Mouse (Mus musculus) heart, postnatal 10 days (tissue): ENCODE results near the gene Rpp25. TPM values are rescaled to one million over a fixed set of nuclear protein-coding genes. Genes with fewer than 3 reads are reported as not detected.

Experiments used
- DNase-seq, 2 experiments: peaks; one replicate each; pipeline ENCODE4 v3.0.0; 2021
- intact Hi-C: fragments of 180-260 bp; cut with DNase I; formaldehyde crosslinking; loops from one replicate; pipeline ENCODE4 v1.15.1; 2025
- total RNA-seq, 2 experiments: library from RNA; stranded (reverse); gene quantifications; 2 replicates each; pipeline ENCODE4 v1.2.3; 2021

Rpp25 gene
- total RNA-seq, result 1 to 10 TPM; 3.4 to 5.7 TPM

DNA sequence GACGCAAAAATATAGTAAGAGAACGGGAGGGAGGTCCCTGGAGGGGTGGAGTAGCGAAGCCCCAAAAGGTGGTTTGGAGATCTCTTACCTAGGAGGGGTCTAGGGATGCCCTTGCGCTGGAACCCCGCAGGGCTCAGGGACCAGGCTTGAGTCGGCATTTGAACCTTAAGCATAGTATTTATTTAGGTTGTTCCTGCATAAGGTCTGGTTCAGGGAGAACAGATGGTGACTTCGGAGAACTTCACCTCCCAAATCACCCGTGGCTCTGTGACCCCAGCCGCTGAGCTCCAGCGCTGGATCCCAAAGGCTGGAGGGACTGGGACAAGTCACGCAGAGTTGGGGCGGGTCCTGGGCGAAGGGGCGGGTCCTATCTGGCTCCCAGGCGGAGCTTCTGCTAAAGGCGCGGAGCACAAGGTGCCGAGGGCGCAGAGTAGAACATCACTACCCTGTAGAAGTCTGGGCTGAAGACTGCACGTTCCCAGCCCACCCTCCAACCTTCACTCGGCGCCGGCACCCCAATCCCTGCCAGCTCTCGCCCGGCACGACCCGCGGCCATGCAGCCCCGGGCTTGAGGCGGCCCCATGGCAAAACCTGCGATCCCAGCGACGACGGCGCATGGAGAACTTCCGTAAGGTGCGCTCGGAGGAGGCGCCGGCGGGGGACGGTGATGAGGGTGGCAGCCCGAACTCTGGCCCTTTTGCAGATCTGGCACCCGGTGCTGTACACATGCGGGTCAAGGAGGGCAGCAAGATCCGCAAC is at the start of gene Rpp25:
Gene Rpp25 (plus strand): TSS at position 405 of the 759 bp plus-strand sequence.
- peak; percentile 79 to 80 for DNase-seq
- intact Hi-C loops, result loop anchor here (2.0 kb wide), 1 partner anchor 15 kb away; no protein-coding TSS in a partner anchor

DNA sequence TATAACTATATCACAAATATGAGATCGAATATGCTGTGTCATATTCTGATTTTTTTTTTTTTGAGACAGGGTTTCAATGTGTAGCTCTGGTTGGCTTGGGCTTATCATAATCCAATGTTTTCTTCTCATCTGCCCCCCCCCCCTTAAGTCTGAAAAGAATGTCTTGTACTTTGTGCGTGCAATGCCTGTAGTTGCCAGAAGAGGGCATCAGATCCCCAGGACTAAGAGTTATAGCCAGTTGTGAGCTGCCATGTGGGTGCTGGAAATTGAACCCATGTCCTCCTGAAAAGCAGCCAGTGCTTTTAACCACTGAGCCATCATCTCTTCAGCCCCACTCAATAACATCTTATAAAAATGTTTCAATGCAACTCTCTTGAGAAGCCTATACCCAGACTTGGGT is 44.1 kb upstream of the Rpp25 start:
- intact Hi-C loops, result no loop called here
- DNase-seq, result no peak

DNA sequence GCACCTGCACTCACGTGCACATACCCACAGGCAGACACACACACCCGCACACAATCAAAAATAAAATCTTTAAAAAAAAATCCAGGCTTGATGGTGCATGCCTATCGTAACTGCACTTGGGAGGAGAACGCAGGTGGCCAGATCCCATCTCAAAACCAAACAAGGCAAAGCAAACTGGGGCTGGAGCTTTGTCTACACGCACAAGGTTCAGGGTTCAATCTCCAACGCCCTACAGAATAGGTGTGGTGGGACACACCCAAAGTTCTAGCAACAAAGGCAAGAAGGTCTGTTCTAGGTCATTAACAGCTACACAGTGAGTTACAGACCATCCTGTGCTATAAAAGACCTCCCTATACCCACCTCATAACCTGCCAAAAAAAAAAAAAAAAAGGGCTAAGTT is 41.0 kb upstream of the Rpp25 start:
- no peak for DNase-seq
- intact Hi-C loops, result no loop called here

DNA sequence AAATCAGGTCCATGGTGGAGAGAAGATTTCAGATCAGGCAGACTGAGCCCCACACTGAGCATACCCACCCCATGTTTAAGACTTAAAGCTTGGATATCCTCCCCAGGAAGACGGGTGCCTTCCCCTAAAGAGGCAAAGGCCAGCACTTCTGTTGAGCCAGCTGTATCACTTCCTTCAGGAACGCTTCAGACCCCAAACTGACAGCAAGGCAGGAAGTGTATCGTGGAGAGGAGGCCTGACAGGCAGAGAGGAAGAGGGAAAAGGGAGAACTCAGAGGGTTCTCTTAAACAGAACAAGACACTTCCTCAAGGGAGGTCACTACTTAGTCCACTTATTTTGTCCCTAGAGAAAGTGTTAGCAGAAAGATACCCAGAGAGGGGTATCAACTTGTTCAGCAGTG is 37.7 kb upstream of the Rpp25 start:
- peak in 1 of 2 experiments; percentile 14 for DNase-seq
- intact Hi-C loops, result no loop called here

GRCm38 (mm10) chr9:57467271-57467771 is 36.5 kb upstream of the Rpp25 start:
- intact Hi-C loops, result no loop called here
- DNase-seq, result peak in 1 of 2 experiments; percentile 40

DNA sequence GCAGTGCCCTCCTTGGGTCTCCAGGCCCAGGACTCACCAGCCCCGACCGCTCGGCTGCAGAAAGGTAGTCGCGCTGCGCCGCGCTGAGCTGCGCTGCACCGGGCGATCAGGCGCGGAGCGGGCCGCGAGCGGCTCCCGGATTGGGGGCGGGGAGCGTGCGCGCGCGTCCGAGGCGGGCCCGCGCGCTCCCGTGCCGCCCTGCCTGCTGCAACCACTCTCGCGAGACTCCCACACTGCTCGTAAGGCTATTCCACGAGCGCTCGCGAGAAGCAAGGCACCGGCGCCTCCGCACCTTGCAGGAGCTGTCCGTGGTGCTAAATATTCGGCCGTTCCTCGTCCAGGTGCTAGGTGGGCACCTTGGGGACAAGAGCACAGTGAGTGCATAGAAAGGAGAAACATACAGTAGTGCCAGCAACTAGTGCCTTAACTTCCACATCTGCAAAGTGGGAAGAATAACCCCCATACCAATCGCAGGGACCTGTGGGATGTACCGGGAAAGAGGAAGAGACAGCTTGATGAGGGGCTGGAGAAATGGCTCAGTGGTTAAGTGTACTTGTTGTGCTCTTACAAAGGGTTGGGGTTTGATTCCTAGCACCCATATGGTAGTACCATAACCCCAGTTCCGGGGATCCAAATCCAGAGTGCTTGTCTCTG is 35.8 kb upstream of the Rpp25 start, which contains the start of gene Scamp5:
Gene Scamp5 (minus strand): TSS at position 165 of the 654 bp plus-strand sequence.
- intact Hi-C loops, result no loop called here
- DNase-seq, result peak; percentile 90 to 93

- DNase-seq, result no peak
- intact Hi-C loops, result no loop called here
Observed at GRCm38 (mm10) chr9:57468914-57469313, 34.9 kb upstream of the Rpp25 start.

DNA sequence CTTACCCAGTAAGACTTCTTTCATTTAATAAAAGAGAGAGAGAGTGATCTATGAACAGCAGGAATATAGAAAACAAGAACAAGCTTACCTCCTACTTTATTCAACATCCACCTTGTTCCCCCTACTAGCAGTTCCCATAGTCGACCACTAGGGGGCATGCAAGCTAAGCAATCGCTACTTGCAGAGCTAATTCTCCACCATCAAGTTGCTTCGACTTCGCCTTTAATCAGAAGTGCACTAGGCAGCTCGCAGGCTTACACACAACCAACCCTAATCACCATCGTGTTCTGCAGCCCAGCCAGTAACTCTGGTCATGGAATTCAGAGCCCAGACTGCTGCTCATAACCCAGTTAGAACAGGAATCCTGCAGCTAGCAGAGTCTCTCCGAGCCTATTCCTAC is 18.1 kb upstream of the Rpp25 start:
- peak; percentile 86 to 91 for DNase-seq
- intact Hi-C loops, result loop anchor here (1.0 to 5.0 kb wide), 2 partner anchors 32 to 172 kb away; no protein-coding TSS in a partner anchor

- intact Hi-C loops, result loop anchor here (5.0 kb wide), 1 partner anchor 169 kb away; no protein-coding TSS in a partner anchor
- DNase-seq, result no peak
Observed at GRCm38 (mm10) chr9:57487807-57488206, 16.0 kb upstream of the Rpp25 start.

DNA sequence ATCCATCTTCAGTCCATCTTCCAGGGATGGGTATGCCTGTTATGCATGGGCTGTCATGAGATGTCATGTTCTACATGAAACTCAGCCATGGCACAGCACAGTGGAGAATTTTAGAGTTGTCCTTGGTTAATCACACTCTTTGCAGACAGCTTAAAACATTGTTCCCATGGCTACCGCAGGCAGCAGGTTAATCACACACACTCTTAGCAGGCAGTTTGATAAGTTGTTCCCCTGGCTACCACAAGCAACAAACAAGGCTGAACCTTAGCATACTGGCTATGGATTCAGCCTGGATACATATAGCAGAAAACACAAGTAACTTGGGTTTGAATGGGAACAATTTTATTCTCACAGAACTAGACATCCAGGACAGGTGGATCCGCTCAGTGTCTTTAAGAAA is 10.3 kb upstream of the Rpp25 start:
- intact Hi-C loops, result no loop called here
- peak; percentile 28 to 31 for DNase-seq

- intact Hi-C loops, result no loop called here
Observed at GRCm38 (mm10) chr9:57494970-57495369, 8.9 kb upstream of the Rpp25 start.

DNA sequence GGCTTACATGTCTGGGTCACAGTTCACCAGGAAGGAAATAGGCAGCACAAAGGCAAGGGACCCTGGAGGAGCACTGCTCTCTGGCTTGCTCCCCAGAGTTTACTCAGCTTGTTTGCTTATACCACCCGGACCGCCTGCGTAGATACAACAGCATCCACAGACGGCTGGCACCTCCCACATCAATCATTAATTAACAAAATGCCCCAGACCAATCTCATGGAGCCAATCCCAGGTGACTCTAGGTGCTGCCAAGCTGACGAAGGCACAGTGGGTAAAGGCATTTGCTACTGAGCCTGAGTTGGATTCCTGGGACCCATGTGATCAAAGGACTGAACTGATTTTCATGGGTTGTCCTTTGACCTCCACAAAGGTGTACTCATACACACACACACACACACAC is 6.6 kb upstream of the Rpp25 start:
- no peak for DNase-seq
- intact Hi-C loops, result no loop called here

More at GRCm38 (mm10) chr9:57494970-57495369, 8.9 kb upstream of the Rpp25 start:
- no peak for DNase-seq

DNA sequence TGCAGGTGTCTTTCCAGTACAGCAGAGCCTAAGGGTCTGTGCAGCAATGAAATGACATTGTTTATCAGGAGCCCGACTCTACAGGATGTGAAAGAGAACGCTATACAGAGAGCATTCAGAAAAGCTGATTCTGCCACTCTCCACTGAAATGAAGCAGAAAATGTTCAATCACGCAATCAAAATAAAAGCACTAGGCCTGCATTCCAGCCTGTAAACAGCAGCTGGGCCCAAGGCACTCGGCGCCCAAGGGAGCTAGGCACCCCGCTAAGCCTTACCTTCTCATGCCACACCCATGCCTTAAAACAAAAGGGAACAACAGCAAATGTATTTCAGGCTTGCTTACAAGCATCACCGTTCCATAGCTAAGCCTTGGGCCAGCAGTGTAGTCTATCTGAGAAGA is 5.3 kb upstream of the Rpp25 start:
- intact Hi-C loops, result no loop called here

GRCm38 (mm10) chr9:57501452-57501851 is 2.4 kb upstream of the Rpp25 start:
- DNase-seq, result no peak

More for the DNA sequence above, 5.3 kb upstream of the Rpp25 start:
- no peak for DNase-seq

GRCm38 (mm10) chr9:57501861-57502260 is 2.0 kb upstream of the Rpp25 start:
- intact Hi-C loops, result no loop called here
- DNase-seq, result no peak

More at GRCm38 (mm10) chr9:57501452-57501851, 2.4 kb upstream of the Rpp25 start:
- intact Hi-C loops, result no loop called here

DNA sequence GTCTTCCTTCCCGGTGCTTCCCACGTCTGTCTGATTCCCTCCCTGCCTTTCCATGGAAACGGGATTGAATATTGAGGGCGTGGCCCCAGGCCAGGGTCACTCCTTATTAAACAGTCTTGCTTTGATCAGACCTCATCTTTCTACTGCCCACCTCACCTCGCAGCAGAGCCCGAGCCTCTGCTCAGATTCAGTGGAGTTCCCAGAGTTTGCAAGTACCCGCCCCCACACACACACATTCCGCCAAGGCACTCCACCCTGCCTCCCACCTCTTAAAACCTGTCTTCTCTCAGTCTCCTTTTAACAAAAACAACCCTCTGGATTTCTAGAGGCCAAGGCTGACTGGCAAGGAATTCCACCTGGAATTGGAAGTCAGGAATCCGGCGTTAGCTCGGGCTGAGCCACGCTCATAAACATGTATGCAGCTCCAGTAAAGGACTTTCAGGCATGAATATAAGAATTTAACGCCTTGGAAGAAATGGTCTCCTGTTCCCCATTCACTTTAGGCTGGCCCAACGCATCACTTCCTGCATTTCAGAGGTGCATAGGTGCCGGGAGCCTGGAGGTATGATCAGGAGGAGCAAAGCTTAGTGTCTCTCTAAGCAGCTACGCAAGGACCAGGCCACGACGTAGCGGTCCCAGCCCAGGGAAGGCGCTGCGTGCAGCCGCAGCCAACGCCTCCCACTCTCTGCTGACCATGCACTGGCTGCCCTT is 760 bp upstream of the Rpp25 start:
- intact Hi-C loops, result no loop called here
- peak in 1 of 2 experiments; percentile 51 for DNase-seq

DNA sequence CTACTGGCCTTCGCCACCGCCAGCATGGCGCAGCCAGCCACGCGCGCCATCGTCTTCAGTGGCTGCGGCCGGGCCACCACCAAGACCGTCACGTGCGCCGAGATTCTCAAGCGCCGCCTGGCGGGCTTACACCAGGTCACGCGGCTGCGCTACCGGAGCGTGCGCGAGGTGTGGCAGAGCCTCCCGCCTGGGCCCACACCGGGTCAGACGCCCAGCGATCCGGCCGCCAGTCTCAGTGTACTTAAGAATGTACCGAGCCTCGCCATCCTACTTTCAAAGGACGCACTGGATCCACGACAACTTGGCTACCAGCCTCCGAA is 515 bp downstream of the Rpp25 start:
- DNase-seq, result peak; percentile 76 to 79
- intact Hi-C loops, result loop anchor here (2.0 kb wide), 1 partner anchor 14 kb away; no protein-coding TSS in a partner anchor

- DNase-seq, result no peak
- intact Hi-C loops, result loop anchor here (2.0 kb wide), 1 partner anchor 14 kb away; no protein-coding TSS in a partner anchor
Observed at GRCm38 (mm10) chr9:57504891-57505290, 1.1 kb downstream of the Rpp25 start.

GRCm38 (mm10) chr9:57505700-57506099 is 1.9 kb downstream of the Rpp25 start:
- peak; percentile 85 to 86 for DNase-seq
- intact Hi-C loops, result loop anchor here (2.0 kb wide), 1 partner anchor 13 kb away; no protein-coding TSS in a partner anchor

DNA sequence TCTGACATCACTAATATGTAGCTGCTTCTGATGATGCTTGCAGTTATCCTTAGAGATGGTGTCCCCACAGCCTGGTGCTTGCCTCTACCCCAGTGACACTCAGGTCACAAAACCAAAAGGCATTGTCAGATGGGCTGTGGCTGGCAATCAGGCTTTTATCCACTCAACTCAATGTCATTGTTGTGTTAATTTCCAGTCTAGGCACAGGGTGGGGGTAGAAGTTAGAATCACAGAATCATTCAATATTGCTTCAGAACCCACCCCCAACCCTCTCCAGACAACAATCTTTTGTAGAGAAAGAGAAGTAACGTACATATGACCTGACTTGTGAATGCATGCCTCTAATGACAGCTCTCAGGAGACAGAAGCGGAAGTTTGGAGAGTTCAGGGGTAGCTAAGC is 6.8 kb downstream of the Rpp25 start:
- intact Hi-C loops, result no loop called here
- no peak for DNase-seq

- intact Hi-C loops, result loop anchor here (1.0 to 5.0 kb wide), 3 partner anchors 32 to 308 kb away; no protein-coding TSS in a partner anchor
- DNase-seq, result peak; percentile 58 to 84
Observed at GRCm38 (mm10) chr9:57517113-57517512, 13.3 kb downstream of the Rpp25 start.
